11 mouse cellular contexts compared by ENCODE assay signal in the genomic region with DNA sequence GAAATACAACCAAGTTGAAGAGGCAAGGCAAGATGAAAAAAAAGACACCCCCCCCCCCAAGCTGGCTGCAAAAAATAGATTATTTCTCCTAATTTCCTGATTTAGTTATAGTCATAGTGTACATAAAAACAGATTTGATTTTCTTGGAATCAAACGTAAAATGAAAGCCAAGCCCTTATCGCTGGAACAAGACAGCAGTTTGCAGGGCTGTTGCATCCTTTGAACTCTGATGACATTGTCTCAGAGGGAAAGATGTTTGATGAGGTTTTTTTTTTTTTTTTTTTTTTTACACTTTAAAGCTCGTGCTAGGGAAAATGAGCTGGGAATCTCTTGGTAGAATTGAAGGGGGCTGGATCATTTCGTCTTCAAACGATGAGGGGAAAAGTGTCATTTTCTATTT.
"Had no signal": no experiment of that assay in that cellular context is flagged by ENCODE, and none has a peak within 500 bp of the region (broad histone marks: within the 10 kb centered on the region; RNA-seq: fewer than 3 reads in every experiment).

No protein-coding gene starts in this region.

- H3K9ac ChIP-seq: limb, embryonic 12.5 days; midbrain, embryonic 13.5 days; neural tube, embryonic 12.5 days had no signal

- H3K27me3 ChIP-seq: midbrain, embryonic 13.5 days; neural tube, embryonic 12.5 days had no signal

- DNase-seq: kidney, adult 11 months; kidney, adult 9 months; kidney, postnatal 36 days; layer of hippocampus, adult 9-11 months; layer of hippocampus, postnatal 36 days; right cerebral cortex, postnatal 4 days had no signal

- H3K4me1 ChIP-seq: limb, embryonic 12.5 days had no signal

- H3K27ac ChIP-seq: kidney, postnatal 0 days; limb, embryonic 12.5 days; midbrain, embryonic 13.5 days; neural tube, embryonic 12.5 days; stomach, postnatal 0 days had no signal

- H3K36me3 ChIP-seq: limb, embryonic 12.5 days; midbrain, embryonic 13.5 days; neural tube, embryonic 12.5 days had no signal

- H3K9me3 ChIP-seq: limb, embryonic 12.5 days; midbrain, embryonic 13.5 days; neural tube, embryonic 12.5 days had no signal

- H3K4me2 ChIP-seq: limb, embryonic 12.5 days; midbrain, embryonic 13.5 days; neural tube, embryonic 12.5 days had no signal

- H3K4me3 ChIP-seq: limb, embryonic 12.5 days; midbrain, embryonic 13.5 days; neural tube, embryonic 12.5 days had no signal

- ATAC-seq: midbrain, embryonic 13.5 days had no signal
